Mouse (Mus musculus) E14TG2a.4 (cell line): ENCODE data around the gene Hpgd.

Source experiments
- H3K27me3 ChIP-seq: 2 replicates; pipeline ENCODE4 v1.6.1; 2014; ENCODE audit warnings: low read length, control low read depth; ENCODE audit not compliant: insufficient read depth
- H3K36me3 ChIP-seq: 2 replicates; pipeline ENCODE4 v1.6.1; 2014; ENCODE audit warnings: low read length, control low read depth; ENCODE audit not compliant: insufficient read depth
- H3K4me1 ChIP-seq: replicated peaks from 2 replicates; pipeline ENCODE4 v1.6.1; 2014; ENCODE audit warnings: low read depth, low read length, control low read depth
- H3K4me3 ChIP-seq: replicated peaks from 2 replicates; pipeline ENCODE4 v1.5.1; 2014; ENCODE audit warnings: mild to moderate bottlenecking, low read length
- H3K9me3 ChIP-seq: 2 replicates; pipeline ENCODE4 v1.6.1; 2014; ENCODE audit warnings: low read length, control low read depth
- CTCF ChIP-seq: conservative IDR thresholded peaks from 2 replicates; pipeline ENCODE4 v1.5.1; 2014; ENCODE audit warnings: low read length
- NANOG ChIP-seq: IDR thresholded peaks from 2 replicates; pipeline ENCODE4 v1.6.1; 2014; ENCODE audit warnings: borderline replicate concordance, low read length, mixed read lengths
- POU5F1 ChIP-seq: IDR thresholded peaks from 2 replicates; pipeline ENCODE4 v1.6.1; 2014; ENCODE audit warnings: low read length, borderline replicate concordance

Gene Hpgd

DNA sequence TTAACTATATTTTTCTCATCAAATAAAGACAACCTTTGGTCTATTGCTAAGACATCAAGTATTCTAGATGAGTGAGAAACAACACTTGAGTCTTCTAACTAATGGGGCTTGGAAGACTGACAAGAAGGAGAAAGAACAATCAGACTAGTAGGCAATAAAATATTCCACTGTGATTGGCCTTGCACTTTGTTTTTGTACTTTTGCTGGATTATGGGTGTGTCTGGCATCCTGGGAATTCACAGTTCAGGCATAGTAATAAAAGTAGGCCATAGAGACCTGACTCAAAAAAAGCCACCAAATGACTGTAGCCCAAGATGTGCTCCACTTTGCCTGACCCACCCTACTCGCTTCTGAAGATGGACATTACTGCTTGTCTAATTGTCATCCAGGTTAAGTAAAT lies 50.0 kb downstream of the Hpgd start:
- TF ChIP-seq CTCF (no peak), NANOG (no peak), POU5F1 (no peak)
- Histone ChIP-seq H3K4me1 (no peaks in the 10 kb centered on the region), H3K27me3 (no peaks in the 10 kb centered on the region), H3K36me3 (no peaks in the 10 kb centered on the region), H3K9me3 (no peaks in the 10 kb centered on the region), H3K4me3 (no peak overlapping the region)

DNA sequence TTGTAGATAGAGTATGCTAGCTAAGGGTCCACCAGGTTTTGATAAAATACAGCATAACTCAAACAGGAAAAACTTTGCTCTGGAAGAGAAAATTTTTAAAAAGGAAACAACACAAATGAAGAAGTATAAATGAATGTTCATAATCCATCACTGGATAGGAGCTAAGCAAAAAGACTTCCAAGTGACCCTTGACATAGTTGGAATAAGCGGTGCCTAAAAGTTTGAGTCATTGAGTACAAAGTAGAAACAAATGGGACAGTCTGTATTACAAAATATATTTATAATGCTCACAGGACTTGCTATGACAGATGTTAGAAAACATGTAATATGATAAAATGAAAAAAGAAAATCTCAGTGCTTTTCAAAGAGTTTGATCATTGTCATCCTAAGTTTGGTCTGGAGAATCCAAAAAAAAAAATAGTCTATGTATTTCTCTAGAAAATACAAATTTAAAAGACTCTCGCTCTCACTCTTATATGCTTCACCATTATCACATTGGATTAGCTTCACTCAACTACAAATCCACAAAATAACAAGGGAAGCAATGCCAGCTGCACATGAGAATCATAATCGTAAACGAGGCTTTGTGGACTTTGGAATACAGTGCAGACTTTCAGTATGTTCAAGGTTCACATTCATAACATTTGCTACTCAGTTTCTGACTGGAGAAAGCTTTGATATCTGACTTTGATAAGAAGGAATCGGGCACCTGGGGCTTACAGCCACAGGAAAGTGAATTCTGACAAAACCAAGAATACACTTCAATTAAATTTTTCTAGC lies 51.4 kb downstream of the Hpgd start:
- H3K4me3 ChIP-seq, result no peak overlapping the region
- no peaks in the 10 kb centered on the region for H3K36me3 ChIP-seq
- TF ChIP-seq NANOG, result no peak
- H3K4me1 ChIP-seq, result no peaks in the 10 kb centered on the region
- no peaks in the 10 kb centered on the region for H3K27me3 ChIP-seq
- H3K9me3 ChIP-seq, result no peaks in the 10 kb centered on the region

DNA sequence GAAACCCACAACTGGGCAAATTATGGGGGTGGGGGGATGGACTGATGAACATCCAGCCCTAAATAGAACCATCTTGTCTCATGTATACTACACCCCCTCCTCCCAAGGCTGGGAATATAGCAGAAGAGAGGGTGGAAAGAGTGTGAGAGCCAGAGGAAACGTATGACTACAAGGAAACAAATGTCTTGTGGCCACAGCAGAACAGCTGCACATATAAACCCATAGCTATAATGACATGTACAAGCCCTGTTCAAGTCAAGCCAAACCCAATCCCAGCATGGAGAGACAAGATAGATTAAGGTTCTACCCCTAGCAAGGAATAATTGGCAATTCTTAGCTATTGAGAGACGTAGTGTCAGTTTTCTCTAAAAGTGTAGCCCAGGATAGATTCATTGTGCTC lies 68.8 kb downstream of the Hpgd start:
- H3K9me3 ChIP-seq, result no peaks in the 10 kb centered on the region
- no peak for TF ChIP-seq POU5F1
- TF ChIP-seq NANOG, result no peak
- TF ChIP-seq CTCF, result no peak
- no peaks in the 10 kb centered on the region for H3K36me3 ChIP-seq
- H3K27me3 ChIP-seq, result no peaks in the 10 kb centered on the region
- no peak overlapping the region for H3K4me3 ChIP-seq
- 0 out of 2 replicates have a peak, but pooled peaks cover 3% of the 10 kb centered on the region for H3K4me1 ChIP-seq
